Mouse (Mus musculus): ENCODE results near the gene Epha5. TPM values are rescaled to one million over a fixed set of nuclear protein-coding genes. Genes with fewer than 3 reads are reported as not detected.

Gene Epha5
- polyA plus RNA-seq, 1 experiment, result 0.18 TPM

- Histone ChIP-seq H3K36me3 (ENCODE audit: control insufficient read depth, insufficient read depth, low read length, poor library complexity, severe bottlenecking) (no peaks in the 10 kb centered on the region), H3K4me1 (ENCODE audit: control insufficient read depth, insufficient read depth, low read length) (no peaks in the 10 kb centered on the region), H3K9me3 (replicated peaks; ENCODE audit: control insufficient read depth, insufficient read depth, low read length, poor library complexity, severe bottlenecking) (no peaks in the 10 kb centered on the region), H3K27me3 (ENCODE audit: control insufficient read depth, insufficient read depth, low read length, poor library complexity, severe bottlenecking) (no peaks in the 10 kb centered on the region), H3K27ac (ENCODE audit: insufficient read depth, low read length) (no peak overlapping the region), H3K4me3 (ENCODE audit: low read depth, low read length) (no peak overlapping the region), H3K9ac (ENCODE audit: low read depth, poor library complexity, severe bottlenecking) (no peak overlapping the region)
- TF ChIP-seq EP300 (IDR thresholded peaks at IDR 0.05; ENCODE audit: insufficient read depth, low read depth, low read length) (no peak), CTCF (IDR thresholded peaks at IDR 0.05; ENCODE audit: low read depth, low read length) (no peak), POLR2A (IDR thresholded peaks at IDR 0.05; ENCODE audit: insufficient read depth, low read length) (no peak)
These were observed 96.6 kb downstream of the Epha5 start for GRCm38 (mm10) chr5:84320553-84320952.

- TF ChIP-seq POLR2A (IDR thresholded peaks at IDR 0.05; ENCODE audit: insufficient read depth, low read length) (no peak), CTCF (IDR thresholded peaks at IDR 0.05; ENCODE audit: low read depth, low read length) (no peak), EP300 (IDR thresholded peaks at IDR 0.05; ENCODE audit: insufficient read depth, low read depth, low read length) (no peak)
These were observed 97.0 kb downstream of the Epha5 start for GRCm38 (mm10) chr5:84320138-84320537.

GRCm38 (mm10) chr5:84318814-84319340 is 98.3 kb downstream of the Epha5 start:
- H3K9ac ChIP-seq (ENCODE audit: low read depth, poor library complexity, severe bottlenecking), result no peak overlapping the region
- H3K27me3 ChIP-seq (ENCODE audit: control insufficient read depth, insufficient read depth, low read length, poor library complexity, severe bottlenecking), result no peaks in the 10 kb centered on the region
- no peak overlapping the region for H3K4me3 ChIP-seq (ENCODE audit: low read depth, low read length)
- H3K4me1 ChIP-seq (ENCODE audit: control insufficient read depth, insufficient read depth, low read length), result no peaks in the 10 kb centered on the region
- H3K27ac ChIP-seq (ENCODE audit: insufficient read depth, low read length), result no peak overlapping the region
- no peaks in the 10 kb centered on the region for H3K36me3 ChIP-seq (ENCODE audit: control insufficient read depth, insufficient read depth, low read length, poor library complexity, severe bottlenecking)
- TF ChIP-seq EP300 (IDR thresholded peaks at IDR 0.05; ENCODE audit: insufficient read depth, low read depth, low read length) (no peak), CTCF (IDR thresholded peaks at IDR 0.05; ENCODE audit: low read depth, low read length) (no peak), POLR2A (IDR thresholded peaks at IDR 0.05; ENCODE audit: insufficient read depth, low read length) (no peak)
- H3K9me3 ChIP-seq (replicated peaks; ENCODE audit: control insufficient read depth, insufficient read depth, low read length, poor library complexity, severe bottlenecking), result no peaks in the 10 kb centered on the region

More at GRCm38 (mm10) chr5:84320138-84320537, 97.0 kb downstream of the Epha5 start:
- no peak overlapping the region for H3K9ac ChIP-seq (ENCODE audit: low read depth, poor library complexity, severe bottlenecking)
- no peak overlapping the region for H3K4me3 ChIP-seq (ENCODE audit: low read depth, low read length)
- H3K27ac ChIP-seq (ENCODE audit: insufficient read depth, low read length), result no peak overlapping the region
- H3K27me3 ChIP-seq (ENCODE audit: control insufficient read depth, insufficient read depth, low read length, poor library complexity, severe bottlenecking), result no peaks in the 10 kb centered on the region
- no peaks in the 10 kb centered on the region for H3K9me3 ChIP-seq (replicated peaks; ENCODE audit: control insufficient read depth, insufficient read depth, low read length, poor library complexity, severe bottlenecking)
- no peaks in the 10 kb centered on the region for H3K4me1 ChIP-seq (ENCODE audit: control insufficient read depth, insufficient read depth, low read length)
- H3K36me3 ChIP-seq (ENCODE audit: control insufficient read depth, insufficient read depth, low read length, poor library complexity, severe bottlenecking), result no peaks in the 10 kb centered on the region

DNA sequence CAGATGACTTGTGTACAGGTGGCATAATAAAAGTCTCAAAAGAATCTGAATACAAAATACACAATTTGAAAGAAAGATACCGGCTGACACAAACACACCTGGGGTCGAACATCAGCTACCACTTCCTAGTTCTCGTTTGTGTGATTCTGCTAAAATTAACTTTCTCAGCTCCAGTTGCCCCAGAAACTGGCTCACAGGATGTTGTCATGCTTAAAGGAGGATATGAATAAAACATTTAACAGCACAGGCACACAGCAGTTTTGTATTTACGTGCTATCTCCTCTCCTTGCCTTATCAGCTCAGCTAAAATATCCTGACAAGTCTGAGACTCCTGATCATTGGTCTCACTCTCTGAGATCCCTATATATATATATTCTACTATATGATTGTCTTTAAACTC is 99.3 kb downstream of the Epha5 start:
- no peak overlapping the region for H3K27ac ChIP-seq (ENCODE audit: insufficient read depth, low read length)
- H3K9me3 ChIP-seq (replicated peaks; ENCODE audit: control insufficient read depth, insufficient read depth, low read length, poor library complexity, severe bottlenecking), result no peaks in the 10 kb centered on the region
- no peaks in the 10 kb centered on the region for H3K36me3 ChIP-seq (ENCODE audit: control insufficient read depth, insufficient read depth, low read length, poor library complexity, severe bottlenecking)
- no peaks in the 10 kb centered on the region for H3K27me3 ChIP-seq (ENCODE audit: control insufficient read depth, insufficient read depth, low read length, poor library complexity, severe bottlenecking)
- no peak for TF ChIP-seq EP300 (IDR thresholded peaks at IDR 0.05; ENCODE audit: insufficient read depth, low read depth, low read length)
- no peak for TF ChIP-seq CTCF (IDR thresholded peaks at IDR 0.05; ENCODE audit: low read depth, low read length)
- TF ChIP-seq POLR2A (IDR thresholded peaks at IDR 0.05; ENCODE audit: insufficient read depth, low read length), result no peak
- no peaks in the 10 kb centered on the region for H3K4me1 ChIP-seq (ENCODE audit: control insufficient read depth, insufficient read depth, low read length)
- H3K9ac ChIP-seq (ENCODE audit: low read depth, poor library complexity, severe bottlenecking), result no peak overlapping the region
- H3K4me3 ChIP-seq (ENCODE audit: low read depth, low read length), result no peak overlapping the region

DNA sequence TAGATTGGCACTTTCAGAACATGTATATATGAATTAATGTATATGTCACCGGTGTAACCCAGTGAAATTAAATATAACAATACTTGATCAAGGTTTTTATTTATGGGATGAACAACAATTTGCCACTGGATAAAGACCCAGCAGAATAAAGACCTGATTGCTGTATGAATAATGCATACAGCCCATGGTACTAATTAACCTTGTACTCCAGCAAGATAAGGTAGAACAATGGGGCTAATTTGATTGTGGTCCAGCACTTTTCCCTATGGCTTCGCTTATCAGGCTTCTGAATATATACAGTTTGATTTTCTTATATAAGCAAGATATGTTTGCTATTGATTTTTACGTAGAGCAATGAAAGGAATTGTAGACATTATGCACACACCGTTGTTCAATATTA is 103.6 kb downstream of the Epha5 start:
- TF ChIP-seq EP300 (IDR thresholded peaks at IDR 0.05; ENCODE audit: insufficient read depth, low read depth, low read length), result no peak
- TF ChIP-seq POLR2A (IDR thresholded peaks at IDR 0.05; ENCODE audit: insufficient read depth, low read length), result no peak
- TF ChIP-seq CTCF (IDR thresholded peaks at IDR 0.05; ENCODE audit: low read depth, low read length), result no peak
- Histone ChIP-seq H3K9me3 (replicated peaks; ENCODE audit: control insufficient read depth, insufficient read depth, low read length, poor library complexity, severe bottlenecking) (no peaks in the 10 kb centered on the region), H3K36me3 (ENCODE audit: control insufficient read depth, insufficient read depth, low read length, poor library complexity, severe bottlenecking) (no peaks in the 10 kb centered on the region), H3K27me3 (ENCODE audit: control insufficient read depth, insufficient read depth, low read length, poor library complexity, severe bottlenecking) (no peaks in the 10 kb centered on the region), H3K9ac (ENCODE audit: low read depth, poor library complexity, severe bottlenecking) (no peak overlapping the region), H3K4me1 (ENCODE audit: control insufficient read depth, insufficient read depth, low read length) (no peaks in the 10 kb centered on the region), H3K27ac (ENCODE audit: insufficient read depth, low read length) (no peak overlapping the region), H3K4me3 (ENCODE audit: low read depth, low read length) (no peak overlapping the region)

DNA sequence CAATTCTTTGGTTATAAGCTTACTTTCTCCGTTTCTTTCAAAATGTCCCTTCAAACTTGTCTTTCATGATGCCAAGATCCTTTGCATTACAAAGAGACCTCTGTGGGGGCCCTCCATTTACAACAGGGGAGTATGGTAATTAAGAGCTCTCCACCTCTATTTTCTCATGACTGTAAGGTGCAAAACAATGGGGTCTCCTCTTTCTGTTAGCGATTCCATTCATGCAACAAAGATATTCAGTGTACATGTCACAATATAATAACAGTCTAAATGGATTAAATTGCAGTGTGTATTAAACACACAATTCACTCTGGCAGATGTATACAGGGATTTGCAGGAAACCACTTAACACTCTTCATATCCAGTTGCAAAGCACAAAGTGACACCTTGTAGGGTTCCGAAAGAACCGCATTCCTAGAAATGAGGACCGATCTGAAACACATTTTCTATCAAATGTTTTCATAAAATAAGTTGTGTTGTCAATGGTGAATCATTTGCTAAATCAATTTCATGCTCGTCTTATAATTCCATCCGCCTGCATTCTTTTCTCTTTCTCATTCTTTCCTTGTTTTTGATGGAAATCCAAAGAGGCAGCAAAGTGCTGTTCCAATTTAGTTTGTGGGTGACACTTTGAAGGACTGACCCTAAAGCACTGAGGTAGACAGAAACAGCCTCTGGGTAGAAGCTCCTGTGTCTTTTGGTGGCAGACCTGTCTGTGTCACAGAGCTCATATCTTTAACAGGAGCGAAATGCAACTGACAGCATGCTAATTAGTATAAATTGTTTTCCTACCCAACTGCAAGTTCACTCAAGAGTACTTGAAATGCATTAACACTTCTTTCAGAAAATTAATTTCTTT is 118.1 kb downstream of the Epha5 start:
- Histone ChIP-seq H3K4me3 (ENCODE audit: low read depth, low read length) (no peak overlapping the region), H3K27me3 (ENCODE audit: control insufficient read depth, insufficient read depth, low read length, poor library complexity, severe bottlenecking) (no peaks in the 10 kb centered on the region), H3K36me3 (ENCODE audit: control insufficient read depth, insufficient read depth, low read length, poor library complexity, severe bottlenecking) (no peaks in the 10 kb centered on the region), H3K4me1 (ENCODE audit: control insufficient read depth, insufficient read depth, low read length) (no peaks in the 10 kb centered on the region), H3K9me3 (replicated peaks; ENCODE audit: control insufficient read depth, insufficient read depth, low read length, poor library complexity, severe bottlenecking) (no peaks in the 10 kb centered on the region), H3K27ac (ENCODE audit: insufficient read depth, low read length) (no peak overlapping the region), H3K9ac (ENCODE audit: low read depth, poor library complexity, severe bottlenecking) (no peak overlapping the region)
- TF ChIP-seq CTCF (IDR thresholded peaks at IDR 0.05; ENCODE audit: low read depth, low read length), result no peak
- no peak for TF ChIP-seq POLR2A (IDR thresholded peaks at IDR 0.05; ENCODE audit: insufficient read depth, low read length)
- no peak for TF ChIP-seq EP300 (IDR thresholded peaks at IDR 0.05; ENCODE audit: insufficient read depth, low read depth, low read length)
